Mouse (Mus musculus) urinary bladder, postnatal 14 days (tissue): ENCODE data around the gene 4930404H24Rik.

Experiments
- DNase-seq: peaks from one replicate; pipeline ENCODE4 v3.0.0; 2021; ENCODE audit warnings: low spot score

4930404H24Rik gene

GRCm38 (mm10) chr2:153510136-153510535 is 17.5 kb downstream of the 4930404H24Rik start:
- DNase-seq = no peak

GRCm38 (mm10) chr2:153511562-153511961 is 19.0 kb downstream of the 4930404H24Rik start:
- DNase-seq = no peak

GRCm38 (mm10) chr2:153512416-153513323 is 20.1 kb downstream of the 4930404H24Rik start:
- no peak for DNase-seq

- DNase-seq = no peak
Observed at GRCm38 (mm10) chr2:153513983-153514382, 21.4 kb downstream of the 4930404H24Rik start.

GRCm38 (mm10) chr2:153514497-153515380 is 22.1 kb downstream of the 4930404H24Rik start:
- DNase-seq = no peak

GRCm38 (mm10) chr2:153515582-153515981 is 23.0 kb downstream of the 4930404H24Rik start:
- DNase-seq = no peak

- DNase-seq = no peak
Observed at GRCm38 (mm10) chr2:153516961-153517360, 24.4 kb downstream of the 4930404H24Rik start.

GRCm38 (mm10) chr2:153520057-153520456 is 27.5 kb downstream of the 4930404H24Rik start:
- DNase-seq = no peak

- DNase-seq = no peak
Observed at GRCm38 (mm10) chr2:153522270-153522669, 29.7 kb downstream of the 4930404H24Rik start.

GRCm38 (mm10) chr2:153523143-153523542 is 30.6 kb downstream of the 4930404H24Rik start:
- DNase-seq = no peak

- no peak for DNase-seq
Observed at GRCm38 (mm10) chr2:153523656-153524055, 31.1 kb downstream of the 4930404H24Rik start.

- DNase-seq = no peak
Observed at GRCm38 (mm10) chr2:153524727-153525126, 32.1 kb downstream of the 4930404H24Rik start.

- DNase-seq = peak; percentile 70
Observed at GRCm38 (mm10) chr2:153525906-153526311, 33.3 kb downstream of the 4930404H24Rik start.

GRCm38 (mm10) chr2:153526850-153527530 is 34.4 kb downstream of the 4930404H24Rik start:
- DNase-seq = peak; percentile 77

- DNase-seq = peak; percentile 57
Observed at GRCm38 (mm10) chr2:153527580-153528531, 35.3 kb downstream of the 4930404H24Rik start.

- peak; percentile 36 for DNase-seq
Observed at GRCm38 (mm10) chr2:153528571-153529364, 36.2 kb downstream of the 4930404H24Rik start.

- DNase-seq = peak; percentile 48
Observed at GRCm38 (mm10) chr2:153529365-153529781, 36.8 kb downstream of the 4930404H24Rik start.

- peak; percentile 30 for DNase-seq
Observed at GRCm38 (mm10) chr2:153529931-153530766, 37.6 kb downstream of the 4930404H24Rik start, which contains the start of gene Nol4l. TSS of gene Nol4l (minus strand) at chr2:153529971.

- DNase-seq = no peak
Observed at GRCm38 (mm10) chr2:153530948-153531347, 38.4 kb downstream of the 4930404H24Rik start.
